Mouse (Mus musculus): ENCODE measurements at regions not wholly inside any gene's neighbourhood (a gene's known extent, or its start where the extent isn't known, plus 50 kb on each side); places are given as distances from the start of the nearest gene placed in this dataset.

- in situ Hi-C loops (cut with MboI, MseI), result loop anchor here (25.0 kb wide), 1 partner anchor 974 kb away; no protein-coding TSS in a partner anchor
Observed at GRCm38 (mm10) chr3:67661529-67661928, 79.0 kb downstream of the Mfsd1 start.

- in situ Hi-C loops (cut with MboI, MseI), result no loop called here
Observed at GRCm38 (mm10) chr3:67709322-67709721, 126.8 kb downstream of the Mfsd1 start.

- in situ Hi-C loops (cut with MboI, MseI), result no loop called here
Observed at GRCm38 (mm10) chr3:67711716-67712115, 129.2 kb downstream of the Mfsd1 start.

GRCm38 (mm10) chr3:67731921-67732320, 149.4 kb downstream of the Mfsd1 start:
- in situ Hi-C loops (cut with MboI, MseI), result no loop called here

GRCm38 (mm10) chr3:67732858-67733257, 150.3 kb downstream of the Mfsd1 start:
- in situ Hi-C loops (cut with MboI, MseI), result no loop called here

GRCm38 (mm10) chr3:67754256-67754655, 137.8 kb upstream of the Iqcj start:
- in situ Hi-C loops (cut with MboI, MseI), result no loop called here

GRCm38 (mm10) chr3:67768603-67769002, 123.4 kb upstream of the Iqcj start:
- in situ Hi-C loops (cut with MboI, MseI), result no loop called here

GRCm38 (mm10) chr3:67773403-67773802, 118.6 kb upstream of the Iqcj start:
- in situ Hi-C loops (cut with MboI, MseI), result no loop called here

- in situ Hi-C loops (cut with MboI, MseI), result no loop called here
Observed at GRCm38 (mm10) chr3:67782177-67782576, 109.8 kb upstream of the Iqcj start.

GRCm38 (mm10) chr3:67806847-67807601, 85.0 kb upstream of the Iqcj start:
- in situ Hi-C loops (cut with MboI, MseI), result no loop called here

- in situ Hi-C loops (cut with MboI, MseI), result no loop called here
Observed at GRCm38 (mm10) chr3:67828156-67828555, 63.9 kb upstream of the Iqcj start.

- in situ Hi-C loops (cut with MboI, MseI), result no loop called here
Observed at GRCm38 (mm10) chr3:67833041-67833663, 58.9 kb upstream of the Iqcj start.

Data from regulatory T cell (primary cell).